Mouse (Mus musculus) stomach, embryonic 15.5 days (tissue): ENCODE data around the gene C1ql3. TPM values are rescaled to one million over a fixed set of nuclear protein-coding genes. Genes with fewer than 3 reads are reported as not detected.

Source experiments
- polyA plus RNA-seq: library from polyadenylated mRNA; unstranded; fragments of >200 nt; fragmentation: Nextera tagmentation; extraction: Ambion mirVana; gene quantifications from 2 replicates; pipeline ENCODE4 v1.2.1, GENCODE M21; 2015

The C1ql3 gene
- polyA plus RNA-seq, 1 experiment from 2014 or later, result 0.32 TPM

Other genes starting within 250 kb of the C1ql3 start
- gene Pter, start 87.8 kb downstream of the C1ql3 start, polyA plus RNA-seq, result 27.0 and 31.9 TPM in 2 replicates